Mouse (Mus musculus): ENCODE measurements around the gene Gm5916. TPM values are rescaled to one million over a fixed set of nuclear protein-coding genes. Genes with fewer than 3 reads are reported as not detected.

The Gm5916 gene
- polyA plus RNA-seq (2014; fragmentation: Illumina TruSeq; extraction: RNeasy Lipid Tissue Mini Kit (QIAGEN cat#74804); ENCODE audit: low read depth, low replicate concordance) = not detected

DNA sequence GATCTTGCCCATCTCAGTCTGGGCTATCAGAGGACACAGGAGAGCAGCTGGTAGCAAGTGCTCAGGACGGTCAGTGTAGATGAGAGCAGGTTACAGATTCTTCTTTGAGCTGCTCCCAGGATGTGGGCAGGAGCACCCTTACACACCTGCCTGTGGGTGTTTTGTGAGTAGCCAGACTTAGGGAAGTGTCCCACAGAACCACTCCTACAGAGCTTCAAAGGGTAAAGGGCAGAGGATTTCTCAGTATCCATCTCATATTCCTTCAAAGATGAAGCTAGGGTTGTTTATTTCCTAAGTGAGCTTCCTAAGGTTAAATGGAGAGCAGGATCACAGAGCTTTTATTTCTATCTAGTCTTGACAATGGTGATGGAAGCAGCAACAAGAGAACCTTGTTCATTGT, at the start of gene Gm5916:
Gene Gm5916 (minus strand): TSS at position 101 of the 400 bp plus-strand sequence.

Other genes starting within 250 kb of the Gm5916 start
- gene 9230113P08Rik, start 220.4 kb downstream of the Gm5916 start, polyA plus RNA-seq (2014; fragmentation: Illumina TruSeq; extraction: RNeasy Lipid Tissue Mini Kit (QIAGEN cat#74804); ENCODE audit: low read depth, low replicate concordance) = not detected